Mouse (Mus musculus) kidney, adult 8-10 months (tissue): ENCODE measurements around the gene Gpi1.

Experiments
- DNase-seq, 2 experiments: peaks; one replicate each; pipeline ENCODE4 v3.0.0; 2022

Gpi1 gene

DNA sequence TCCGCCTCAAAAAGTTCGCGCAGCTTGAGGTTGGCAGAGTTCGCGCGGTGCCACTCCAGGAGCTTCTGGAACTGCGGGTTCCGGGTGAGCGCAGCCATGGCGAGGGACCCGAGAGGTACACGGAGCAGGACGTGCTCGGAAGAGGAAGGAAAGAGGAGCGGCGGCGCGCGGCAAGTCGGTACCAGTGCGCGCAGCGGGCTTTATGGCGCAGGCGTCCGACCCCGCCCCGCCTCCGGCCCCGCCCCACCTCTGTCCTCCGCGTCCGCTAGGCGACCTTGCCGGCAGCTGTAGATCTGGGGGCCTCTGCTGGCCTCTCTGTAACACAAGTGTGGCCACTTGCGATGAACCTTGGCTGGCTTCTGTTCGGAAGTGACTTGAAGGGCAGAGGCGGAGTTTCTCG is at the start of gene Gpi1:
TSS of gene Gpi1 (minus strand) at position 221 of the 400 bp plus-strand sequence.
- peak; percentile 80 to 84 for DNase-seq

- DNase-seq, result no peak
These were observed 47.5 kb upstream of the Gpi1 start for GRCm38 (mm10) chr7:34277656-34278055.

- no peak for DNase-seq
These were observed 45.9 kb upstream of the Gpi1 start for GRCm38 (mm10) chr7:34276066-34276465.

DNA sequence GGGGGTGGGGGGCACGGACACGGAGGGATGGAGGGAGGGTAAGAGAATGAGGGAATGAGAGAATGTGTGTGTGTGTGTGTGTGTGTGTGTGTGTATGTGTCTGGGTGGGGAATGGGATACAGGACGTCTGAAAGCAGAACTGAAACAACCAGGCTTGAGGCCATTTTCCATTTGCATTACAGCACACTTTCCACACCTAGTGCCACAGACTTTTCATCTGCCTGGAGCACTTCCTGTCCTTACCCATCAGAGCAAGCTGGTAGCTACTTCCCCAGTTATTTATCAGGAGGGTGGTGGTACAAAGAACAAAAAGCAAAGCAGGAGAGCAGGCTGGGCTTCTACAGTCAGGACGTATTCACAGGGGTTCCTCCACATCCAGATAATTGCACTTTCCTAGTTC is 42.3 kb upstream of the Gpi1 start:
- no peak for DNase-seq

DNA sequence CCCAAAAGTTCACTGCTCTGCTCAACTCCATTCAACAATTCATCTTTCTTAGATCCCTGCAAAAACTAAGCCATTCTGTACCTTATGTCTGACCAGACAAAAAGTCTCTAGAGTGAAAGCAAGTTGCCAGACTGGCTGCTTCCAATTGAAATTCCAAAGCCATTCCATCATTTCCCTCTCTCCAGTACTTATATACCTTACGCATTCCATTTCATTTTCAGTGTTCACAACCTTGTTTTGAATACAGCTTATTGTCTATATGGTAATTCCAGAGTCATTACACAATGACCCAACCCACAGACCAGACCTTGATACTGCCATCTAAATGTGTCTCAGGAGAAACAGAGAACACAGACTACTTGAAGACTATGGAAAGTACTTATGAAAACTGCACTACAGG is 38.3 kb upstream of the Gpi1 start:
- no peak for DNase-seq

- DNase-seq, result no peak
These were observed 36.3 kb upstream of the Gpi1 start for GRCm38 (mm10) chr7:34266421-34266820.

GRCm38 (mm10) chr7:34265876-34266346 is 35.8 kb upstream of the Gpi1 start:
- DNase-seq, result peak; percentile 66 to 79

DNA sequence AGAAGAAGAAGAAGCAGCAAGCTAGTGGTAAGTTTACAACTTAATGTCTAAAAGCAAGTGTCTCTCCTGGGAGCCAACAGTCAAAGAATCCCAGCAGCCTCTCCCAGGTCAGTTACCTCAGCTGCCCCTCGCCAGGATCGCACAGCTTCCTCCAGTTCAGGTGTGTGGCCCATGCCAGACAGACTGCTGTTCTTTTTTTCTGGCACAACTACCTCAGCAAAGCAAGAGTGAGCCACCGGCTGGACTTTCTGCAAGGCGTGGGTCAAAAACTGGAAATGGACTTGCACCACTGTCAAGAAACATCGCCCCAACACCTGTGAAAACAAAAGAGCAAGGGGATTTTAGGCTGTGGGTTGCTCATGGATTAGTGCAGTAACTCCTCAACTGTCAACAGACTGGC is 33.3 kb upstream of the Gpi1 start:
- DNase-seq, result no peak

GRCm38 (mm10) chr7:34258407-34258806 is 28.3 kb upstream of the Gpi1 start:
- no peak for DNase-seq

GRCm38 (mm10) chr7:34257279-34257678 is 27.1 kb upstream of the Gpi1 start:
- no peak for DNase-seq

GRCm38 (mm10) chr7:34255916-34256315 is 25.8 kb upstream of the Gpi1 start:
- no peak for DNase-seq

GRCm38 (mm10) chr7:34255137-34255536 is 25.0 kb upstream of the Gpi1 start:
- DNase-seq, result peak in 1 of 2 experiments; percentile 47

DNA sequence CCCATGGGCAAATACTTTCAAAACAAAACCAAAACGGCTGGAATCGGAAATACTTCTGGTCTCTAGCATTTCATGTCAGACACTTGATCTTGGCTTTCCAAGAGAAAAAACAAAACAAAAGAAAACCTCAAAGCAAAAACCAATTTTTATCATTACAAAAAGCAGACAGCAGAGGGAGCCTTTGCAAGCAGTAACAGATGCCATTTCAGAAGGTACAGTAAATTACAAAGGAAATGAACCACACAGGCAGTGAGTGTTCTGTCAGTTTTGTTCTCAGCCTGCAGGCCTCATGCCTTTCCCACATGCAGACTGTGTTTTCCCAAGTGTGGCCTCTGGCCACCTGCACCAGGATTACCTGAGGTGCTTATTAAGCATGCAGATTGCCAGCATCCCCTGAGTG is 21.9 kb upstream of the Gpi1 start:
- no peak for DNase-seq

GRCm38 (mm10) chr7:34250738-34251137 is 20.6 kb upstream of the Gpi1 start, which contains the start of gene Gm6096:
Gene Gm6096, plus strand, starts transcription at chr7:34251038.
- DNase-seq, result no peak

DNA sequence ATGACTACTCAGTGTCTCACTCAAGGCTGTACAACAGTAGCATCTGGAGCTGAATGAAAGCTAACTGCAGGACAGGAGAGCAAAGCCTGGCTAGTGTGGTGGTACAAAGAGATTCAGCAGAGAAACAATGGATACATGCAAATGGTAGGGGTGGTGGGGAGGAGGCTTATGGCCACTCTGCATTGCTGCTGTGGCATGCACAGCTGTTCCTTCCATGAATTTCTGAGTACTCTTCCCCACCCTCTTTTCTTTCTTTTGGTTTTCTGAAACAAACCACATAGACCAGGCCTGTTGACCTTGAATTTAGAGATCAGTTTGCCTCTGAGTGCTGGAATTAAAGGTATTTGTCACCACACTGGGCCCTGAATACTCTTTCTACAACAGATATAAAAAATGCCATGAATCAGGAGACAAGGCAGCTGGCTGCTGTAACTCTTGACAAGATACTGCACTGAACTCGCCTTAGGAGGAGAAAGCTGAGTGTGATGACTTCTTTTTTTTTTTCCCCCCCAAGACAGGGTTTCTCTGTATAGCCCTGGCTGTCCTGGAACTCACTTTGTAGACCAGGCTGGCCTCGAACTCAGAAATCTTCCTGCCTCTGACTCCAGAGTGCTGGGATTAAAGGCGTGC is 16.8 kb upstream of the Gpi1 start:
- DNase-seq, result no peak

GRCm38 (mm10) chr7:34242176-34242575 is 12.0 kb upstream of the Gpi1 start:
- no peak for DNase-seq

- no peak for DNase-seq
These were observed 8.0 kb upstream of the Gpi1 start for GRCm38 (mm10) chr7:34238086-34238485.

DNA sequence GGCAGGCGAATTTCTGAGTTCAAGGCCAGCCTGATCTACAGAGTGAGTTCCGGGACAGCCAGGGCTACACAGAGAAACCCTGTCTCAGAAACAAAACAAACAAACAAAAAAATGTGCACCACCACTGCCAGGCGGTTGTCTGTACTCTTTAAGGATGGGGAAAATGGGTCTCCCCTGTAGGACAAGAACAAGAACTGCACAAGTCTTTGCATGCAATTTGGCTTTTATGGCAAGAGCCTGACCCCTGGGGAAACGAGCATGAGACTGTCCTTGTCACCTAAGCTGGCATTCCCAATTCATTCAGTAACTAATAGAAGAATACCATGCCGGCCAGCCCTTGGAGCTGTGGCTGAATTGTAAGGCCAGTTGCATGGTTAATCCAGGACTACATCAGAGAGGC is 5.5 kb upstream of the Gpi1 start:
- DNase-seq, result no peak

GRCm38 (mm10) chr7:34234610-34235561 is 4.8 kb upstream of the Gpi1 start:
- no peak for DNase-seq

GRCm38 (mm10) chr7:34233909-34234609 is 3.9 kb upstream of the Gpi1 start:
- DNase-seq, result peak; percentile 100

DNA sequence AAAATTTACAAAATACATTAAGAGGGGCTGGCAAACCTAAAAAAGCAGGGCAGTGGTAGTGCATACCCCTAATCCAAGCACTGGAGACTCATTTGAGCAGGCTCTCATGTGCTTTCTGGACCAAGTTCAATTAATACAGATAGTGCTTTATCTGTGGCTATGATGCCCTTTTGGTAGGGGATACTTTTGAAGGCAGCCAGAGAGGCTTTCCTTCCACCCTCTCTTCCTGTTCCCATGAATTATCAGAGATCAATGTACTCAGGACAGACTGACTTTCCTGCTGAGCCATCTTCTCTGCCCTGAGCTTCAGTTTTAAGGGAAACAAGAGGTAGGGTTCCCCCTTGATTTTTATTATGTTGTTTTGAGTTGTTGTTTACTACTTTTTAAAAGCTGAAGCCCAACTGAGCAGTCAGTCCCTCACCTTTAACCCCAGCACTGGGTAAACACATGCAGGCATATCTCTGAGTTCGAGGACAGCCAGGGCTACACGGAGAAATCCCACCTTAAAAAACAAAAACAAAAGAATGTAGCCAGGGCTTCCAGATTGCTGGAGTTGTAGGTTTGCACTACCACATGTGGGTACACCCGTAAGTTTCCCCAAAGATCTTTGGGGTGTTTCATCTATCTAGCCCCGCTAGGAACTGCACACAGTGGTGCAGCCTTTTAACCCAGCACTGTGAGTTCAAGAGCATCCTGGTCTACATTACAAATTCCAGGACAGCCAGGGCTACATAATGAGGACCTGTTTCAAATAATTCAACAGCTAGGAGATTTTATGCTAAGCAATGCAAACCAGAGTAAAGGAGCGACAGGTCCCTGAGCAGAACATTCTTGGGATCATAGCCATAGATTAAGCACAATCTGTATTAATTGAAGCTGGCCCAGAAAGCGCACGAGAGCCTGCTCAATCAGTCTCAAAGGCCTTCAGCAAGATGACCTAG is 2.9 kb upstream of the Gpi1 start:
- no peak for DNase-seq

GRCm38 (mm10) chr7:34229691-34230111 is 435 bp downstream of the Gpi1 start:
- DNase-seq, result peak; percentile 40 to 57
